Mouse (Mus musculus) right cerebral cortex, postnatal 10 days (tissue): Measurements from ENCODE around the gene Gm17727.
"Not testable (repeated sequence)": the region's sequence is repeated elsewhere in the genome, so short reads cannot be mapped to it uniquely, and the experiment has no call there.

ENCODE experiments used
- DNase-seq, 2 experiments: peaks; one replicate each; pipeline ENCODE4 v3.0.0; 2021; ENCODE audit warnings: low spot score in 2 of 2

Gene Gm17727

GRCm38 (mm10) chr9:35778009-35778408 lies at the start of gene Gm17727:
TSS of gene Gm17727 (minus strand) at chr9:35778109.
- no peak for DNase-seq

- DNase-seq = not testable (repeated sequence)
These were observed 40.0 kb upstream of the Gm17727 start for GRCm38 (mm10) chr9:35817881-35818280.

GRCm38 (mm10) chr9:35798146-35798545 lies 20.2 kb upstream of the Gm17727 start:
- DNase-seq = no peak

- DNase-seq = no peak
These were observed 12.1 kb upstream of the Gm17727 start, which contains the start of the genes Gm27235 and D730048I06Rik for GRCm38 (mm10) chr9:35790001-35790400. TSS of gene Gm27235 (minus strand) at chr9:35790101. TSS of gene D730048I06Rik (minus strand) at chr9:35790112.

- no peak for DNase-seq
These were observed 21.1 kb downstream of the Gm17727 start for GRCm38 (mm10) chr9:35756843-35757242.

- no peak for DNase-seq
These were observed 37.2 kb downstream of the Gm17727 start, which contains the start of gene Gm17677 for GRCm38 (mm10) chr9:35740749-35741148. TSS of gene Gm17677 (plus strand) at chr9:35741049.
